Mouse (Mus musculus): ENCODE measurements at regions not wholly inside any gene's neighbourhood (a gene's known extent, or its start where the extent isn't known, plus 50 kb on each side); places are given as distances from the start of the nearest gene placed in this dataset.

GRCm38 (mm10) chr11:114446075-114446616, 222.2 kb upstream of the Rpl38 start:
- Histone ChIP-seq H3K27me3 (ENCODE audit: control insufficient read depth, insufficient read depth, low read length) (no peaks in the 10 kb centered on the region), H3K27ac (replicated peaks; ENCODE audit: low read depth, low read length) (0 out of 2 replicates have a peak overlapping the region, but pooled peaks have one; percentile 28), H3K36me3 (replicated peaks; ENCODE audit: control insufficient read depth, insufficient read depth, low read depth, low read length) (no peaks in the 10 kb centered on the region), H3K4me3 (ENCODE audit: low read depth, low read length) (no peak overlapping the region), H3K4me2 (ENCODE audit: low read depth, low read length) (peak overlapping the region; percentile 25; the same call in 1 of the 2 replicates), H3K9ac (replicated peaks; ENCODE audit: low read length) (0 out of 2 replicates have a peak overlapping the region, but pooled peaks have one; percentile 9), H3K9me3 (replicated peaks; ENCODE audit: control insufficient read depth, low read length) (no peaks in the 10 kb centered on the region), H3K4me1 (ENCODE audit: control insufficient read depth, insufficient read depth, low read length) (peaks cover 3% of the 10 kb centered on the region)
- peak; percentile 18 for DNase-seq (ENCODE audit: low spot score)
- 7% methylated on average over 8 of the region's 8 CpGs for WGBS
- no peak for ATAC-seq (replicated peaks; ENCODE audit: insufficient number of reproducible peaks, low FRiP score, low TSS enrichment, low read depth)

GRCm38 (mm10) chr11:114444211-114444610, 224.1 kb upstream of the Rpl38 start:
- WGBS: 44% methylated on average over 8 of the region's 8 CpGs
- no peak overlapping the region for H3K9ac ChIP-seq (replicated peaks; ENCODE audit: low read length)
- no peaks in the 10 kb centered on the region for H3K27me3 ChIP-seq (ENCODE audit: control insufficient read depth, insufficient read depth, low read length)
- H3K36me3 ChIP-seq (replicated peaks; ENCODE audit: control insufficient read depth, insufficient read depth, low read depth, low read length): no peaks in the 10 kb centered on the region
- ATAC-seq (replicated peaks; ENCODE audit: insufficient number of reproducible peaks, low FRiP score, low TSS enrichment, low read depth): no peak
- peaks cover 3% of the 10 kb centered on the region for H3K4me1 ChIP-seq (ENCODE audit: control insufficient read depth, insufficient read depth, low read length)
- H3K9me3 ChIP-seq (replicated peaks; ENCODE audit: control insufficient read depth, low read length): no peaks in the 10 kb centered on the region
- H3K4me3 ChIP-seq (ENCODE audit: low read depth, low read length): no peak overlapping the region
- H3K27ac ChIP-seq (replicated peaks; ENCODE audit: low read depth, low read length): no peak overlapping the region
- no peak for DNase-seq (ENCODE audit: low spot score)
- no peak overlapping the region for H3K4me2 ChIP-seq (ENCODE audit: low read depth, low read length)

DNA sequence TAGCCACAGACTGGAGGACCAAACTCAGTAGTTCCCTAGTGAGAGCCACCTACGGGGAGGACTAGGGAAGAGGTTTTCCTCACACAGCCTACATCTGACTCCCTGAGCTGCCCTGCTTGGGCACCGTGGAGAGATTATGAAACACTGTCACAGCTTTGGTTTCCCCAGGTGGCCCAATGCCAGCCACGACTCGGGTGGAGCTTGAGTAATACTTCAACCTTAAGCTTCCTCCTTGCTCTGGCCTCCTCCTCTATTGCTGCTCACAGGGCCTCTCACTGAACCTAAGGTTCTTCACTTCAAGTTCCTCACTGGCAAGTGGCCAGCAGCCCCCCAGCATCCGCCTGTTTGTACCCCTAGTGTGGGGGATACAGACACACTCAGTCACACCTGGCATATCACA, 224.9 kb upstream of the Rpl38 start:
- no peak overlapping the region for H3K4me3 ChIP-seq (ENCODE audit: low read depth, low read length)
- no peak overlapping the region for H3K9ac ChIP-seq (replicated peaks; ENCODE audit: low read length)
- H3K27me3 ChIP-seq (ENCODE audit: control insufficient read depth, insufficient read depth, low read length): no peaks in the 10 kb centered on the region
- 82% methylated on average over 5 of the region's 5 CpGs for WGBS
- H3K9me3 ChIP-seq (replicated peaks; ENCODE audit: control insufficient read depth, low read length): no peaks in the 10 kb centered on the region
- peaks cover 3% of the 10 kb centered on the region for H3K4me1 ChIP-seq (ENCODE audit: control insufficient read depth, insufficient read depth, low read length)
- ATAC-seq (replicated peaks; ENCODE audit: insufficient number of reproducible peaks, low FRiP score, low TSS enrichment, low read depth): no peak
- no peak overlapping the region for H3K4me2 ChIP-seq (ENCODE audit: low read depth, low read length)
- no peaks in the 10 kb centered on the region for H3K36me3 ChIP-seq (replicated peaks; ENCODE audit: control insufficient read depth, insufficient read depth, low read depth, low read length)
- no peak overlapping the region for H3K27ac ChIP-seq (replicated peaks; ENCODE audit: low read depth, low read length)
- DNase-seq (ENCODE audit: low spot score): no peak

- ATAC-seq (replicated peaks; ENCODE audit: insufficient number of reproducible peaks, low FRiP score, low TSS enrichment, low read depth) (no peak), DNase-seq (ENCODE audit: low spot score) (no peak)
- H3K27ac ChIP-seq (replicated peaks; ENCODE audit: low read depth, low read length): no peak overlapping the region
- H3K9me3 ChIP-seq (replicated peaks; ENCODE audit: control insufficient read depth, low read length): no peaks in the 10 kb centered on the region
- no peak overlapping the region for H3K4me3 ChIP-seq (ENCODE audit: low read depth, low read length)
- H3K4me1 ChIP-seq (ENCODE audit: control insufficient read depth, insufficient read depth, low read length): no peaks in the 10 kb centered on the region
- no peak overlapping the region for H3K4me2 ChIP-seq (ENCODE audit: low read depth, low read length)
- no peaks in the 10 kb centered on the region for H3K27me3 ChIP-seq (ENCODE audit: control insufficient read depth, insufficient read depth, low read length)
- no peaks in the 10 kb centered on the region for H3K36me3 ChIP-seq (replicated peaks; ENCODE audit: control insufficient read depth, insufficient read depth, low read depth, low read length)
- no peak overlapping the region for H3K9ac ChIP-seq (replicated peaks; ENCODE audit: low read length)
- 89% methylated on average over 4 of the region's 4 CpGs for WGBS
These were observed 229.0 kb upstream of the Rpl38 start for GRCm38 (mm10) chr11:114439314-114439713.

DNA sequence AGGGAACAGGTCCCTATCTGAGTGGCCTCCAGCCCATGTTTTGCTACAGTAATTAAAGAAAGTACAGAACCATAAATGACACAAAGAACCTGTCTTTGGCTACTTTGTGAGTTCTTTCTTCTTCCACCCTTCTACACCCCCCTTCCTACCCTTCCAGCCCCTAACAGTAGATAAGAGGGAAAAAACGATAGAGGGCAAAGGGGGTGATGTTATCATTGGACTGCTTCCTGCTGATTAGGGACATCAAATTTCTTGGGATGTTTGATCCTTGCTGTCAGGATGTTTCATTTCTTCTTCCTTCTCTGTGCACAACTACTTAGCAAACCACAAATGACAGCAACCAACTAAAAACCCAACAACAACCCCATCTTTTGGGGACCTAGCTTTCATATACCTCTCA, 232.5 kb upstream of the Rpl38 start:
- H3K4me3 ChIP-seq (ENCODE audit: low read depth, low read length): no peak overlapping the region
- no peaks in the 10 kb centered on the region for H3K27me3 ChIP-seq (ENCODE audit: control insufficient read depth, insufficient read depth, low read length)
- 71% methylated on average over 1 of the region's 1 CpGs for WGBS
- H3K36me3 ChIP-seq (replicated peaks; ENCODE audit: control insufficient read depth, insufficient read depth, low read depth, low read length): no peaks in the 10 kb centered on the region
- no peak overlapping the region for H3K9ac ChIP-seq (replicated peaks; ENCODE audit: low read length)
- no peak overlapping the region for H3K4me2 ChIP-seq (ENCODE audit: low read depth, low read length)
- no peak overlapping the region for H3K27ac ChIP-seq (replicated peaks; ENCODE audit: low read depth, low read length)
- ATAC-seq (replicated peaks; ENCODE audit: insufficient number of reproducible peaks, low FRiP score, low TSS enrichment, low read depth): no peak
- H3K9me3 ChIP-seq (replicated peaks; ENCODE audit: control insufficient read depth, low read length): no peaks in the 10 kb centered on the region
- DNase-seq (ENCODE audit: low spot score): no peak
- H3K4me1 ChIP-seq (ENCODE audit: control insufficient read depth, insufficient read depth, low read length): no peaks in the 10 kb centered on the region

GRCm38 (mm10) chr11:114433561-114433960, 234.8 kb upstream of the Rpl38 start:
- no peak overlapping the region for H3K4me3 ChIP-seq (ENCODE audit: low read depth, low read length)
- H3K4me2 ChIP-seq (ENCODE audit: low read depth, low read length): no peak overlapping the region
- no peak for DNase-seq (ENCODE audit: low spot score)
- H3K4me1 ChIP-seq (ENCODE audit: control insufficient read depth, insufficient read depth, low read length): no peaks in the 10 kb centered on the region
- no peak for ATAC-seq (replicated peaks; ENCODE audit: insufficient number of reproducible peaks, low FRiP score, low TSS enrichment, low read depth)
- H3K27ac ChIP-seq (replicated peaks; ENCODE audit: low read depth, low read length): no peak overlapping the region
- H3K9me3 ChIP-seq (replicated peaks; ENCODE audit: control insufficient read depth, low read length): no peaks in the 10 kb centered on the region
- no peaks in the 10 kb centered on the region for H3K36me3 ChIP-seq (replicated peaks; ENCODE audit: control insufficient read depth, insufficient read depth, low read depth, low read length)
- no peaks in the 10 kb centered on the region for H3K27me3 ChIP-seq (ENCODE audit: control insufficient read depth, insufficient read depth, low read length)
- H3K9ac ChIP-seq (replicated peaks; ENCODE audit: low read length): no peak overlapping the region
- WGBS: 6% methylated on average over 5 of the region's 5 CpGs

DNA sequence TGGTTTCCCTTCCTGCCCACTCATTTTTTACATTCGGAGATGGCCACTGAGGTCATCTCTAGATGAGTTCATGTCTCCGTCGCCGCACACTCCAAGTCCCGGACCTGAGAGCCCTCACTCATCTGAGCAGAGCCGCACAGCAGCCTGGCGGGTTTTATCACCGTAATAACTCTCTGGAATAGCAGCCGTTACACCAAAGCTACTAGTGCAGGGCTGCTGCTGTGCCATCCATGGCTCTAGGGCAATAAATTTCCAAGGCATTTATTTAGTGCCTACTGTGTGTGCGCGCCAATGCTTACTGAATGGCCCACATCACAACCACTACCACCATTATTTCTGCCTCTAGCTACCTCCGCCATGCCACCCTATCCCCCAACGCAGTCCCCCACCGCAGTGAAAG, 242.9 kb upstream of the Rpl38 start:
- no peaks in the 10 kb centered on the region for H3K36me3 ChIP-seq (replicated peaks; ENCODE audit: control insufficient read depth, insufficient read depth, low read depth, low read length)
- DNase-seq (ENCODE audit: low spot score) (no peak), ATAC-seq (replicated peaks; ENCODE audit: insufficient number of reproducible peaks, low FRiP score, low TSS enrichment, low read depth) (no peak)
- no peaks in the 10 kb centered on the region for H3K4me1 ChIP-seq (ENCODE audit: control insufficient read depth, insufficient read depth, low read length)
- no peak overlapping the region for H3K27ac ChIP-seq (replicated peaks; ENCODE audit: low read depth, low read length)
- WGBS: 94% methylated on average over 14 of the region's 14 CpGs
- H3K27me3 ChIP-seq (ENCODE audit: control insufficient read depth, insufficient read depth, low read length): no peaks in the 10 kb centered on the region
- H3K4me3 ChIP-seq (ENCODE audit: low read depth, low read length): no peak overlapping the region
- no peaks in the 10 kb centered on the region for H3K9me3 ChIP-seq (replicated peaks; ENCODE audit: control insufficient read depth, low read length)
- H3K4me2 ChIP-seq (ENCODE audit: low read depth, low read length): no peak overlapping the region
- no peak overlapping the region for H3K9ac ChIP-seq (replicated peaks; ENCODE audit: low read length)

- Histone ChIP-seq H3K4me3 (ENCODE audit: low read depth, low read length) (no peak overlapping the region), H3K27me3 (ENCODE audit: control insufficient read depth, insufficient read depth, low read length) (no peaks in the 10 kb centered on the region), H3K4me2 (ENCODE audit: low read depth, low read length) (no peak overlapping the region), H3K9me3 (replicated peaks; ENCODE audit: control insufficient read depth, low read length) (no peaks in the 10 kb centered on the region), H3K27ac (replicated peaks; ENCODE audit: low read depth, low read length) (no peak overlapping the region), H3K9ac (replicated peaks; ENCODE audit: low read length) (no peak overlapping the region), H3K4me1 (ENCODE audit: control insufficient read depth, insufficient read depth, low read length) (no peaks in the 10 kb centered on the region), H3K36me3 (replicated peaks; ENCODE audit: control insufficient read depth, insufficient read depth, low read depth, low read length) (no peaks in the 10 kb centered on the region)
- DNase-seq (ENCODE audit: low spot score): no peak
- WGBS: 79% methylated on average over 19 of the region's 19 CpGs
- no peak for ATAC-seq (replicated peaks; ENCODE audit: insufficient number of reproducible peaks, low FRiP score, low TSS enrichment, low read depth)
These were observed 245.0 kb upstream of the Rpl38 start for GRCm38 (mm10) chr11:114423322-114423721.
